Mouse (Mus musculus) G1E-ER4 (cell line): ENCODE measurements at regions not wholly inside any gene's neighbourhood (a gene's known extent, or its start where the extent isn't known, plus 50 kb on each side); places are given as distances from the start of the nearest gene placed in this dataset.

ENCODE experiments used
- GATA1 ChIP-seq: IDR thresholded peaks from one replicate; pipeline ENCODE4 v1.8.0; 2012; ENCODE audit warnings: low read length, inconsistent platforms

GRCm38 (mm10) chr2:78972288-78973117, 104.6 kb downstream of the Ube2e3 start:
- no peak for TF ChIP-seq GATA1

GRCm38 (mm10) chr2:78973811-78974210, 105.9 kb downstream of the Ube2e3 start:
- no peak for TF ChIP-seq GATA1

- no peak for TF ChIP-seq GATA1
Measured at GRCm38 (mm10) chr2:78974683-78975392, 106.9 kb downstream of the Ube2e3 start.

- TF ChIP-seq GATA1, result no peak
Measured at GRCm38 (mm10) chr2:78975393-78975774, 107.5 kb downstream of the Ube2e3 start.

- TF ChIP-seq GATA1, result no peak
Measured at GRCm38 (mm10) chr2:78976084-78976483, 108.2 kb downstream of the Ube2e3 start.

- no peak for TF ChIP-seq GATA1
Measured at GRCm38 (mm10) chr2:78977632-78978397, 109.9 kb downstream of the Ube2e3 start.

- no peak for TF ChIP-seq GATA1
Measured at GRCm38 (mm10) chr2:78980019-78980418, 112.1 kb downstream of the Ube2e3 start.

- TF ChIP-seq GATA1, result no peak
Measured at GRCm38 (mm10) chr2:78980661-78981229, 112.8 kb downstream of the Ube2e3 start.

- no peak for TF ChIP-seq GATA1
Measured at GRCm38 (mm10) chr2:78983347-78983746, 115.4 kb downstream of the Ube2e3 start.

GRCm38 (mm10) chr2:78983944-78984498, 116.1 kb downstream of the Ube2e3 start:
- no peak for TF ChIP-seq GATA1

GRCm38 (mm10) chr2:78986984-78987383, 119.1 kb downstream of the Ube2e3 start:
- no peak for TF ChIP-seq GATA1

- TF ChIP-seq GATA1, result no peak
Measured at GRCm38 (mm10) chr2:78987388-78987787, 119.5 kb downstream of the Ube2e3 start.

GRCm38 (mm10) chr2:78988224-78988623, 120.3 kb downstream of the Ube2e3 start:
- TF ChIP-seq GATA1, result no peak

- no peak for TF ChIP-seq GATA1
Measured at GRCm38 (mm10) chr2:78994800-78995555, 127.1 kb downstream of the Ube2e3 start.

GRCm38 (mm10) chr2:78998637-78999036, 130.7 kb downstream of the Ube2e3 start:
- no peak for TF ChIP-seq GATA1

- no peak for TF ChIP-seq GATA1
Measured at GRCm38 (mm10) chr2:78999410-78999809, 131.5 kb downstream of the Ube2e3 start.
